Mouse (Mus musculus) liver, embryonic 13.5 days (tissue): ENCODE measurements around the gene Magi2. TPM values are rescaled to one million over a fixed set of nuclear protein-coding genes. Genes with fewer than 3 reads are reported as not detected.
"Not testable (repeated sequence)": the region's sequence is repeated elsewhere in the genome, so short reads cannot be mapped to it uniquely, and the experiment has no call there.

Source experiments
- ATAC-seq: fragments of 200-750 bp; cut with Nextera tagmentation; 2 replicates; pipeline ENCODE4 v1.8.0; 2017; ENCODE audit warnings: low read depth, mild to moderate bottlenecking, moderate number of reproducible peaks, moderate library complexity
- DNase-seq: peaks from one replicate; pipeline ENCODE4 v3.0.0; 2022
- H3K27ac ChIP-seq: fragments of 300-500 bp; sonication (generic); 2 replicates; pipeline ENCODE4 v1.5.1; 2015; ENCODE audit warnings: moderate library complexity, mild to moderate bottlenecking, inconsistent platforms
- H3K27me3 ChIP-seq: fragments of 300-500 bp; sonication (generic); 2 replicates; pipeline ENCODE4 v1.6.1; 2015; ENCODE audit warnings: mild to moderate bottlenecking, inconsistent platforms
- H3K36me3 ChIP-seq: fragments of 300-500 bp; sonication (generic); 2 replicates; pipeline ENCODE4 v1.6.1; 2015; ENCODE audit warnings: mild to moderate bottlenecking, inconsistent platforms
- H3K4me1 ChIP-seq: fragments of 300-500 bp; sonication (generic); replicated peaks from 2 replicates; pipeline ENCODE4 v1.6.1; 2015; ENCODE audit warnings: inconsistent platforms
- H3K4me2 ChIP-seq: fragments of 300-500 bp; sonication (generic); 2 replicates; pipeline ENCODE4 v1.6.1; 2015; ENCODE audit warnings: inconsistent platforms, mild to moderate bottlenecking, moderate library complexity
- H3K4me3 ChIP-seq: fragments of 300-500 bp; sonication (generic); replicated peaks from 2 replicates; pipeline ENCODE4 v1.5.1; 2015; ENCODE audit warnings: mild to moderate bottlenecking, inconsistent platforms
- H3K9ac ChIP-seq: fragments of 300-500 bp; sonication (generic); 2 replicates; pipeline ENCODE4 v1.6.1; 2015; ENCODE audit warnings: mild to moderate bottlenecking, inconsistent platforms
- H3K9me3 ChIP-seq: fragments of 300-500 bp; sonication (generic); replicated peaks from 2 replicates; pipeline ENCODE4 v1.6.1; 2016; ENCODE audit warnings: inconsistent platforms
- WGBS: fragments of 180-500 bp; shearing (Covaris S2); methylation state at CpG from one replicate; pipeline ENCODE4 v1.1.7; 2015; ENCODE audit not compliant: insufficient replicate concordance; 5-methylcytosine and 5-hydroxymethylcytosine counted together
- polyA plus RNA-seq: library from polyadenylated mRNA; unstranded; fragments of >200 nt; fragmentation: Nextera tagmentation; extraction: Ambion mirVana; gene quantifications from 2 replicates; pipeline ENCODE4 v1.2.1, GENCODE M21; 2015

Gene Magi2
- polyA plus RNA-seq, 1 experiment from 2014 or later, result 0.28 TPM

- no peak overlapping the region for H3K4me3 ChIP-seq
- no peak for DNase-seq
- ATAC-seq, result no peak
- H3K9ac ChIP-seq, result no peak overlapping the region
- H3K9me3 ChIP-seq, result no peaks in the 10 kb centered on the region
- H3K36me3 ChIP-seq, result no peaks in the 10 kb centered on the region
- H3K27ac ChIP-seq, result no peak overlapping the region
- H3K4me1 ChIP-seq, result no peaks in the 10 kb centered on the region
- WGBS, result 44% methylated on average over 3 of the region's 3 CpGs
- H3K4me2 ChIP-seq, result no peak overlapping the region
- H3K27me3 ChIP-seq, result no peaks in the 10 kb centered on the region
Measured at GRCm38 (mm10) chr5:20256150-20256868, 1029.5 kb downstream of the Magi2 start.

DNA sequence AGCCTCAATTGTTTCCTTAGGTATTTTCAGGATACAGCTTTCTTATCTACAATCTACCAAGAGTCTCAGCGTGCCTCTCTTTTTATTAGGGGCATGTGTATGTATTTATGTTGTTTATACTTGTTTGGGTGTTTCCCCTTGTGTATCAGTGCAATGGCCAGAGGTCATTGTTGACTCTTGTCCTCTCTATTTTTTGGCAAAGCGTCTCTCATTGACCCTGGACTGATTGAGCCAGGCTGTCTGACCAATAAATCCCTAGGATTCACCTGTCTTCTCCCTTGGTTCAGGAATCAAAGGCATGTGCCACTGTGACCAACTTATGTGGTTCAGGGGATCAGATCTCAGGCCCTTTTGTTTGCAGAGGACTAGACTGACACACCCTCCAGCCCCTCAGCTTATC lies 1030.1 kb downstream of the Magi2 start:
- no peak for ATAC-seq
- no peak overlapping the region for H3K4me2 ChIP-seq
- whole genome bisulfite sequencing, result 30% methylated on average over 2 of the region's 2 CpGs
- H3K36me3 ChIP-seq, result no peaks in the 10 kb centered on the region
- no peaks in the 10 kb centered on the region for H3K4me1 ChIP-seq
- no peak overlapping the region for H3K27ac ChIP-seq
- no peak overlapping the region for H3K9ac ChIP-seq
- H3K4me3 ChIP-seq, result no peak overlapping the region
- no peaks in the 10 kb centered on the region for H3K27me3 ChIP-seq
- no peaks in the 10 kb centered on the region for H3K9me3 ChIP-seq
- DNase-seq, result no peak

GRCm38 (mm10) chr5:20257419-20257818 lies 1030.6 kb downstream of the Magi2 start:
- Histone ChIP-seq H3K9me3 (no peaks in the 10 kb centered on the region), H3K27ac (no peak overlapping the region), H3K4me3 (no peak overlapping the region), H3K4me1 (no peaks in the 10 kb centered on the region), H3K27me3 (no peaks in the 10 kb centered on the region), H3K36me3 (no peaks in the 10 kb centered on the region), H3K9ac (no peak overlapping the region), H3K4me2 (no peak overlapping the region)
- 57% methylated on average over 4 of the region's 4 CpGs for WGBS
- no peak for DNase-seq
- no peak for ATAC-seq

DNA sequence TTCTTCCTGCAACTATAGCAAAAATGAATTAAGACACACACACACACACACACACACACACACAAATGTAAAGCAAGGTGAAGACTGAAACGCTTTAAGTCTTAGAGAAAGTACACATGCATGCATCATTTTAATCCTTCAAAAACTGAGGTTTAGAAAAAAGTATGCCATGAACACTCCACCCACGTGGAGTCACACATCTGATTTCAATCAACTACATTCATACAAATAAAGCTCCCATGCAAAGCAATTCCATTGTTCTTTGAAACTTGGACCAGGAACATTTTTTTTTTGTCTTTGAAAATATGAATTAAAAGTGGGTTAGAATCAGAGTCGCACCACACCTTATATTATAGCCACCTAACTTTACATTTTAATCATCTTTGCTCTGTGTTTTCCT lies 1032.9 kb downstream of the Magi2 start:
- Histone ChIP-seq H3K27ac (no peak overlapping the region), H3K27me3 (no peaks in the 10 kb centered on the region), H3K9ac (no peak overlapping the region), H3K4me1 (no peaks in the 10 kb centered on the region), H3K4me2 (no peak overlapping the region), H3K36me3 (no peaks in the 10 kb centered on the region), H3K9me3 (no peaks in the 10 kb centered on the region), H3K4me3 (no peak overlapping the region)
- DNase-seq, result no peak
- 58% methylated on average over 3 of the region's 3 CpGs for WGBS
- ATAC-seq, result no peak

- H3K4me3 ChIP-seq, H3K36me3 ChIP-seq, H3K27ac ChIP-seq, H3K27me3 ChIP-seq, H3K9ac ChIP-seq, DNase-seq, H3K9me3 ChIP-seq, H3K4me2 ChIP-seq, ATAC-seq, H3K4me1 ChIP-seq: not testable (repeated sequence)
- WGBS, result 78% methylated on average over 1 of the region's 1 CpGs
Measured at GRCm38 (mm10) chr5:20272680-20273079, 1045.8 kb downstream of the Magi2 start.

GRCm38 (mm10) chr5:20275632-20276031 lies 1048.8 kb downstream of the Magi2 start:
- no peaks in the 10 kb centered on the region for H3K36me3 ChIP-seq
- WGBS, result 74% methylated on average over 2 of the region's 2 CpGs
- no peaks in the 10 kb centered on the region for H3K9me3 ChIP-seq
- no peaks in the 10 kb centered on the region for H3K4me1 ChIP-seq
- H3K4me3 ChIP-seq, result no peak overlapping the region
- no peak overlapping the region for H3K9ac ChIP-seq
- no peak overlapping the region for H3K4me2 ChIP-seq
- H3K27ac ChIP-seq, result no peak overlapping the region
- no peaks in the 10 kb centered on the region for H3K27me3 ChIP-seq
- DNase-seq (no peak), ATAC-seq (no peak)

DNA sequence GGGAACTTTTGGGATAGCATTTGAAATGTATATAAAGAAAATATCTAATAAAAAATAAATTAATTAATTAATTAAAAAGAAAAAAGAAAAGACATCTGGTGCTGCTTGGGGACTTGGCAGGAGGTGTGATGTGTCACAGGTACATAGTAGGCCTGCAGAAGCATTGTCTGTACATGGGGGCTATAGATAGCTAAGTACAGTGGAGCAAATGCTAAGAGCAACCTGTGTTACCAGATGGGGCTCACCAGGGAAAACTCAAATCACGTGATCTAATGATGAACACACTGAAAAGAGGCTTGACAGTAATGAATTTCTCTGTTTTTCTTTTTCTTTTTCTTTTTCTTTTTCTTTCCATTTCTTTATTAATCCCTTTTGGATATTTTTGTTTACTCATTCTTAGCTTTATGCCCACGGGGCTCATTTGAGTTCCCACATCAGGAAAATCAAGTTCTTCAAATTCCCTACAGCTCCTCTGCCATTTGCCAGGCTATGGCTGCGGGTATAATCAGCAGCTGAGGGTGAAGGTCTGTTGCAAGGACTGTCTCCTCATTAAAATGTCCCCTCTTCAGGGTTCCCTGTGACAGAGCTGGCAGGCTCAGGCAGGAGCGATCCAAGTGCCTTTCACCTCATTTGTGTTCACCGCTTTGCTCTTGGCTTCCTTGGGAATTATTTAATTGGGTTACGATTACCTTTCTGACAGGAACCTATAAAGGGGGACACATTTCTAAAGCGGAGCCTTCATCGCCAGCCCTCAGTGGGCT lies 1058.4 kb downstream of the Magi2 start:
- Histone ChIP-seq H3K4me3 (no peak overlapping the region), H3K9me3 (no peaks in the 10 kb centered on the region), H3K27me3 (no peaks in the 10 kb centered on the region), H3K4me2 (no peak overlapping the region), H3K9ac (no peak overlapping the region), H3K27ac (no peak overlapping the region), H3K36me3 (no peaks in the 10 kb centered on the region), H3K4me1 (no peaks in the 10 kb centered on the region)
- WGBS, result 70% methylated on average over 8 of the region's 8 CpGs
- DNase-seq (no peak), ATAC-seq (no peak)

- Histone ChIP-seq H3K9ac (no peak overlapping the region), H3K9me3 (no peaks in the 10 kb centered on the region), H3K27me3 (no peaks in the 10 kb centered on the region), H3K36me3 (no peaks in the 10 kb centered on the region), H3K4me3 (no peak overlapping the region), H3K4me2 (no peak overlapping the region), H3K27ac (no peak overlapping the region), H3K4me1 (no peaks in the 10 kb centered on the region)
- DNase-seq, result no peak
- ATAC-seq, result no peak
- WGBS, result 69% methylated on average over 11 of the region's 11 CpGs
Measured at GRCm38 (mm10) chr5:20294521-20294920, 1067.7 kb downstream of the Magi2 start.

DNA sequence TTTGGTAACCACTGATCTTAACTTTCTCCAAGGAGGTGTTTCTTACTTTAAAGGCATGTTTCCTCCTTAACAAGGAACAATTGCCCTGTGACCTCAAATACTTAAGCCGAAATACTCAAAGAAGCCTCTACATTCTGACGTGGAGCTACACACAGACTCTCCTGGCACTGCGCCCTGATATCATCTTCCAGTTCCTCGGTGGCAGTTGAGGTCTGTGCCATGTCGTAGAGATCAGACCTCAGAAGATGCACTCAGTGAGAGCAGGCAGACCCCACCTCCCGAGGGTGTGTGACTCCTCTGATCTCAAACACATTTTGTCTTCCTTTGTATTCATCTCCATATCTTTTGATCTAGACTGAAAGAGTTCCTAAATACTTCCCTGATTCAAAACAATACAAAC lies 1073.0 kb downstream of the Magi2 start:
- no peaks in the 10 kb centered on the region for H3K27me3 ChIP-seq
- H3K36me3 ChIP-seq, result no peaks in the 10 kb centered on the region
- no peaks in the 10 kb centered on the region for H3K9me3 ChIP-seq
- no peak overlapping the region for H3K9ac ChIP-seq
- H3K4me2 ChIP-seq, result no peak overlapping the region
- WGBS, result 55% methylated on average over 6 of the region's 6 CpGs
- no peaks in the 10 kb centered on the region for H3K4me1 ChIP-seq
- H3K27ac ChIP-seq, result no peak overlapping the region
- no peak overlapping the region for H3K4me3 ChIP-seq
- no peak for ATAC-seq
- no peak for DNase-seq

DNA sequence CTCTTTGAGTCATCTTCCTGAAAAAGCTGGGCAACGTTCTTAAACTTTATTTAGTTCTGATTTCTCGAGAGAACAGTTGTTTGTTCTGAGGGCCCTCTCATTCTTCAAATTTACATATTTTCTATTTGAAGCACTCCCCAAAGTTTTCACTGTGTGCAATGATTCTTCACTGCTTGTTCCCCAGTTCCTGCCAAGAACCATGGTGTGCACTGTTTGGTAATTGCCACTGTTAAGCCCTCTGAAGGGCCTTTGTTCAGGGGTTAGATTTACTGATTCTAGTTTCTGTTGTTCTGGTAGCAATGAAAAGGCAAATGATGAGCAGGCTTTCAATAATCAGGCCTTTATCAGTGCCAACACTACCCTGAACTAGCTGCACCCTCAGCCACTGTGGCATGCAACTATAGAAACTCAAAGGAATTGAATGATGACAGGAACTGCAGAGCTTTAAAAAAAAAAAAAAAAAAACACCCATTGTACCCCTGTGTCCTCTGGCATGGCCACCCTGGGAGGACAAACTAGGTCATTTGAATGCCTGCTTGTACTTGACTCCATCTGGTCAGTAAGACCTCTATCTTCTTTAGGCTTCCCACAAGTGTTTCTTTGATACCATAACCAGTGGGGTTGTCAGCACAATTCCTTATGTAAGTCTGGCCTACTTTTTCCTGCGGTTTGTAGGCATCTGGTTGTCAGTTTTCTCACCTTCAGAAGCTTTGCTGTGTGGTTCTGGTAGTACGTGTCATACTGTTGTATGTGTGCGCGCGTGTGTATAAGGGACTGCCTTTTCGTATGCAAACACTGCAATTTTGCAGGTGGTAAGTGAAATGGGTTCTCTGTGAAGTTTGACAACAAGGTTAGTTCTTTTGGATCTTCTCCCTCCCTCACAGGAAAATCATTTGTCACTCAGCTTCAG lies 1076.5 kb downstream of the Magi2 start:
- no peaks in the 10 kb centered on the region for H3K9me3 ChIP-seq
- DNase-seq, result no peak
- H3K27ac ChIP-seq, result no peak overlapping the region
- no peak overlapping the region for H3K4me3 ChIP-seq
- no peaks in the 10 kb centered on the region for H3K27me3 ChIP-seq
- 71% methylated on average over 8 of the region's 8 CpGs for WGBS
- no peak overlapping the region for H3K9ac ChIP-seq
- ATAC-seq, result no peak
- H3K36me3 ChIP-seq, result no peaks in the 10 kb centered on the region
- no peak overlapping the region for H3K4me2 ChIP-seq
- H3K4me1 ChIP-seq, result no peaks in the 10 kb centered on the region

- Histone ChIP-seq H3K27ac (no peak overlapping the region), H3K9ac (no peak overlapping the region), H3K4me2 (no peak overlapping the region), H3K36me3 (no peaks in the 10 kb centered on the region), H3K27me3 (no peaks in the 10 kb centered on the region), H3K4me1 (no peaks in the 10 kb centered on the region), H3K4me3 (no peak overlapping the region), H3K9me3 (no peaks in the 10 kb centered on the region)
- WGBS, result 79% methylated on average over 2 of the region's 2 CpGs
- ATAC-seq (no peak), DNase-seq (no peak)
Measured at GRCm38 (mm10) chr5:20320970-20321369, 1094.1 kb downstream of the Magi2 start.
